ENCODE assay signal across 17 mouse cellular contexts in the genomic region with DNA sequence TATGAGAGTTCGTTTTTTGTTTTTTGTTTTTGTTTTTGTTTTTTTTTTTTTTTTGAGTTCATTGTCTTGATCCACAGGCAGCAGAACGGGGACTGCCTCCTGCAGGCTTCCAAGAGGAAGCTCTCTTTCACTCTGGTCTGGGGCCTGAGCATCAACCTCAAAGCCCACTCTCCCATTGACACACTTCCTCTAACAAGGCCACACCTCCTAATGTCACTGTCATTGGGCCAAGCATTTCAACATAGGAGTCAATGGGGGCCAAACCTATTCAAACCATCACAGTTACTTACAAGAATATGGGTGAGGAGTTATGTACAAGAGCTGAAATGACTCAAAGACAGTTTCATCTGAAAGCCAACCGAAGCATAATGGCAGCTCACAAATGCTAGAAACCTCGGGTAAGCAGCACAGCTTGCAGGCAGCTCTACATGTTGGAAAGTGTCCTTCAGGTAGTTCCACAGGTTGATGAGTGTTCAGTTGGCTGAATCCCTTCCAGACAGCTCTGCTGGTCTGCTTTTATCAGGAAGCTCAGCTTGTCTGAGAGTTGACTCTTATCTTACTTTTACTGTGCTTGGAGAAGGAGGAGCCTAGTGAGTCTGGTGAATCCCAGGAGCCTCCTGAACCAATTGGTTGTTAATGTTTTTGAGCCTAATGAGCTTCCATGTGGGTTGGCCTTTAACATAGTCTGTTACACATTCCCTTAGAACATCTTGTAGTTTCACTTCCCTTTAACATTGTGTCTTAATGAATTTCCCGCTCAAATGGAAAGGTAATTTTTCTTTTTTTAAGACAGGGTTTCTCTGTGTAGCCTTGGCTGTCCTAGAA. TPM values are rescaled to one million over a fixed set of nuclear protein-coding genes. Genes with fewer than 3 reads are reported as not detected.
DNase-seq lines count a peak whose midpoint lies in the region; ATAC-seq and TF ChIP-seq lines count a peak whose summit lies in the region.
"Had no signal": no experiment of that assay in that cellular context is flagged by ENCODE, and none has a peak within 500 bp of the region (broad histone marks: within the 10 kb centered on the region; RNA-seq: fewer than 3 reads in every experiment).

No protein-coding gene starts in this region.

- DNase-seq in A20 (ENCODE audit: low read depth, low spot score) (peak; percentile 67), ES-CJ7 (ENCODE audit: low read depth, low spot score) (peak; percentile 33)
- DNase-seq in c-Kit-positive CD71-positive TER-119-positive erythroid progenitor cells, embryonic 14.5 days (ENCODE audit: low spot score) = peak; percentile 35
- no peak for DNase-seq in layer of hippocampus, postnatal 10 days (ENCODE audit: low spot score in 2 of 2)
- DNase-seq in hindbrain, postnatal 0 days (ENCODE audit: low spot score) = no peak
- DNase-seq in gastrocnemius, postnatal 25 days = no peak
- DNase-seq: adrenal gland, postnatal 14 days; cerebellum, postnatal 36 days; gastrocnemius, postnatal 10 days; kidney, adult 8-10 months; kidney, postnatal 4 days; midbrain, embryonic 14.5 days; right cerebral cortex, postnatal 25 days; thymus, postnatal 14 days had no signal

- no peaks in the 10 kb centered on the region for H3K27me3 ChIP-seq in liver, embryonic 15.5 days
- no peaks in the 10 kb centered on the region for H3K27me3 ChIP-seq in hindbrain, postnatal 0 days (ENCODE audit: insufficient read depth, low read length)
- H3K27me3 ChIP-seq in intestine, postnatal 0 days (replicated peaks; ENCODE audit: control insufficient read depth, insufficient read depth, low read length) = no peaks in the 10 kb centered on the region

- no peak overlapping the region for H3K27ac ChIP-seq in liver, embryonic 15.5 days (replicated peaks)
- H3K27ac ChIP-seq in hindbrain, postnatal 0 days = no peak overlapping the region
- no peak overlapping the region for H3K27ac ChIP-seq in intestine, postnatal 0 days (ENCODE audit: low read depth, low read length)

- no peak overlapping the region for H3K4me3 ChIP-seq in liver, embryonic 15.5 days (replicated peaks)
- no peak overlapping the region for H3K4me3 ChIP-seq in hindbrain, postnatal 0 days (ENCODE audit: low read length)
- H3K4me3 ChIP-seq in intestine, postnatal 0 days (ENCODE audit: low read depth, low read length) = no peak overlapping the region

- no peak overlapping the region for H3K9ac ChIP-seq in liver, embryonic 15.5 days
- H3K9ac ChIP-seq in hindbrain, postnatal 0 days (replicated peaks; ENCODE audit: low read length) = no peak overlapping the region
- no peak overlapping the region for H3K9ac ChIP-seq in intestine, postnatal 0 days (ENCODE audit: low read depth, low read length)

- WGBS in liver, embryonic 15.5 days (ENCODE audit: insufficient replicate concordance) = 66% methylated on average over 5 of the region's 5 CpGs
- WGBS in hindbrain, postnatal 0 days = 89% methylated on average over 5 of the region's 5 CpGs
- 89% methylated on average over 5 of the region's 5 CpGs for WGBS in intestine, postnatal 0 days

- H3K36me3 ChIP-seq in liver, embryonic 15.5 days (replicated peaks) = peaks cover 29% of the 10 kb centered on the region
- H3K36me3 ChIP-seq in hindbrain, postnatal 0 days (ENCODE audit: insufficient read depth, low read length) = peaks cover 9% of the 10 kb centered on the region
- H3K36me3 ChIP-seq in intestine, postnatal 0 days (ENCODE audit: control insufficient read depth, insufficient read depth) = peaks cover 6% of the 10 kb centered on the region

- peaks cover 12% of the 10 kb centered on the region for H3K4me1 ChIP-seq in liver, embryonic 15.5 days (replicated peaks)
- no peaks in the 10 kb centered on the region for H3K4me1 ChIP-seq in hindbrain, postnatal 0 days (ENCODE audit: insufficient read depth, low read length)
- no peaks in the 10 kb centered on the region for H3K4me1 ChIP-seq in intestine, postnatal 0 days (replicated peaks; ENCODE audit: control insufficient read depth, insufficient read depth, low read length)

- no peaks in the 10 kb centered on the region for H3K9me3 ChIP-seq in liver, embryonic 15.5 days (replicated peaks)
- no peaks in the 10 kb centered on the region for H3K9me3 ChIP-seq in hindbrain, postnatal 0 days (ENCODE audit: low read length)
- no peaks in the 10 kb centered on the region for H3K9me3 ChIP-seq in intestine, postnatal 0 days (ENCODE audit: control insufficient read depth)

- H3K4me2 ChIP-seq in liver, embryonic 15.5 days = no peak overlapping the region
- no peak overlapping the region for H3K4me2 ChIP-seq in hindbrain, postnatal 0 days (ENCODE audit: low read depth, low read length)
- H3K4me2 ChIP-seq in intestine, postnatal 0 days (replicated peaks; ENCODE audit: low read depth) = no peak overlapping the region
- H3K4me2 ChIP-seq: heart, embryonic 11.5 days had no signal

- peak; percentile 44; the same call in 1 of the 2 replicates for ATAC-seq in liver, embryonic 15.5 days (ENCODE audit: insufficient read depth)
- no peak for ATAC-seq in hindbrain, postnatal 0 days
- no peak for ATAC-seq in intestine, postnatal 0 days

- no peak for TF ChIP-seq CTCF in hindbrain, postnatal 0 days (IDR thresholded peaks at IDR 0.05; ENCODE audit: low read depth)
- TF ChIP-seq CTCF in intestine, postnatal 0 days (IDR thresholded peaks at IDR 0.05; ENCODE audit: low read depth) = no peak

RNA-seq across cellular contexts. Expression of a gene that starts 13.7 kb away (rescaled TPM):
- polyA plus RNA-seq in liver, embryonic 15.5 days (2015; fragmentation: Nextera tagmentation; extraction: Ambion mirVana) = 2.6 and 3.2 TPM in 2 replicates
- total RNA-seq in layer of hippocampus, postnatal 10 days (2021) = 1 to 10 TPM; 5.1 to 6.3 TPM
- total RNA-seq in hindbrain, postnatal 0 days (2014; rRNA removed) = 6.3 and 6.5 TPM in 2 replicates
- 4.5 and 5.4 TPM in 2 replicates for polyA plus RNA-seq in hindbrain, postnatal 0 days (2015; fragmentation: Nextera tagmentation; extraction: Ambion mirVana)
- 4.0 TPM in 2 replicates for polyA plus RNA-seq in intestine, postnatal 0 days (2015; fragmentation: Nextera tagmentation; extraction: Ambion mirVana)
- 1 to 10 TPM; 2.1 to 3.1 TPM for total RNA-seq in gastrocnemius, postnatal 25 days (2021)

RNA-seq across cellular contexts. Expression of a gene that starts 13.7 kb away (rescaled TPM):
- 34.4 and 37.1 TPM in 2 replicates for polyA plus RNA-seq in liver, embryonic 15.5 days (2015; fragmentation: Nextera tagmentation; extraction: Ambion mirVana)
- total RNA-seq in layer of hippocampus, postnatal 10 days (2021) = 10 to 100 TPM; 14.3 to 15.2 TPM
- 18.9 and 23.3 TPM in 2 replicates for total RNA-seq in hindbrain, postnatal 0 days (2014; rRNA removed)
- polyA plus RNA-seq in hindbrain, postnatal 0 days (2015; fragmentation: Nextera tagmentation; extraction: Ambion mirVana) = 15.1 and 15.8 TPM in 2 replicates
- polyA plus RNA-seq in intestine, postnatal 0 days (2015; fragmentation: Nextera tagmentation; extraction: Ambion mirVana) = 21.5 and 21.7 TPM in 2 replicates
- total RNA-seq in gastrocnemius, postnatal 25 days (2021) = 10 to 100 TPM; 20.3 to 22.6 TPM

RNA-seq across cellular contexts. Expression of a gene that starts 46.6 kb away (rescaled TPM):
- 18.8 and 22.7 TPM in 2 replicates for polyA plus RNA-seq in liver, embryonic 15.5 days (2015; fragmentation: Nextera tagmentation; extraction: Ambion mirVana)
- under 1 TPM; 0.38 to 0.53 TPM for total RNA-seq in layer of hippocampus, postnatal 10 days (2021)
- total RNA-seq in hindbrain, postnatal 0 days (2014; rRNA removed) = not detected in 2 replicates
- 0.50 and 0.54 TPM in 2 replicates for polyA plus RNA-seq in hindbrain, postnatal 0 days (2015; fragmentation: Nextera tagmentation; extraction: Ambion mirVana)
- polyA plus RNA-seq in intestine, postnatal 0 days (2015; fragmentation: Nextera tagmentation; extraction: Ambion mirVana) = 0.08 TPM in 1 of 2 replicates, not detected in the other
- total RNA-seq in gastrocnemius, postnatal 25 days (2021) = under 1 TPM; 0.27 to 0.38 TPM
- polyA plus RNA-seq: midbrain, embryonic 14.5 days had no signal

Comparison
In these comparisons a context has a peak if more than half of its experiments do, and no peak if none do; other contexts are left out.
1. DNase-seq: peak in A20 (single experiment), ES-CJ7 (single experiment) and c-Kit-positive CD71-positive TER-119-positive erythroid progenitor cells, embryonic 14.5 days (single experiment); none in layer of hippocampus, postnatal 10 days (0 of 2), hindbrain, postnatal 0 days (single experiment) and gastrocnemius, postnatal 25 days (single experiment).